Mouse (Mus musculus): Measurements from ENCODE around the gene Zfp54. TPM values are rescaled to one million over a fixed set of nuclear protein-coding genes. Genes with fewer than 3 reads are reported as not detected.
"Not testable (repeated sequence)": the region's sequence is repeated elsewhere in the genome, so short reads cannot be mapped to it uniquely, and the experiment has no call there.

Gene Zfp54
- polyA plus RNA-seq, 1 experiment from 2014 or later = 5.4 TPM

DNA sequence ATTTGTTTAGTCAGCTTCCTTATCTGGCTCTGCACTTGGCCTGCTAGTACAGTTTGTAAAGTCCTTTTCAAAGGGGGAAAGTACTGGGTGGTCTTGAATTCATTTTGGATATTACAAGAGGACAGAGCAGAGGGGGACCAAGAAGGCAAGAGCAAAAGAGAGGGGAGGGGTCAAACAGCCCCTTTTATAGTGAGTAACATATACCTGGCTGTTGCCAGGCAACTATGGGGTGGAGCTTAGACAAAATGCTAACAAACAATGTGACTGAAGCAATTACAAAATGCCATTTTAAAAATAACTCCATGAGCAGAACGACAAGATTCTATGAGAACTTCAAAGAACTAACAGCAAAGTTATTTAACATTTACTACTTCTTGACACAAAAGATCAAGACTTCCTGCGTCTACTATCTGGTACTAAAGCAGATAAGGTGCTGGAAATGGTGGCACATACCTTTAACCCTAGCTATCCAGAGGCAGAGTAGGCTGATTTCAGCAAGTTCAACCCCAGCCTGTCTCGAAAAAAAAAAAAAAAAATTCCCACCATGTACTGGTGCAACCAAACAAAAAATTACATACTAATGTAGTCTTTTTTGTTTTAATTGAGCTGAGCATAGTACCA, 49.1 kb downstream of the Zfp54 start:
- Histone ChIP-seq H3K4me2 (ENCODE audit: low read length) (no peak overlapping the region), H3K9ac (replicated peaks; ENCODE audit: low read length) (no peak overlapping the region), H3K27me3 (ENCODE audit: control insufficient read depth, insufficient read depth, low read length) (no peaks in the 10 kb centered on the region), H3K9me3 (ENCODE audit: control insufficient read depth, low read length) (no peaks in the 10 kb centered on the region), H3K36me3 (ENCODE audit: control insufficient read depth, insufficient read depth, low read length) (no peaks in the 10 kb centered on the region), H3K27ac (replicated peaks; ENCODE audit: low read depth, low read length) (no peak overlapping the region), H3K4me1 (ENCODE audit: control insufficient read depth, insufficient read depth, low read length) (no peaks in the 10 kb centered on the region), H3K4me3 (replicated peaks; ENCODE audit: low read depth, low read length) (no peak overlapping the region)
- ATAC-seq (ENCODE audit: low FRiP score, low TSS enrichment) (no peak), DNase-seq (no peak)
- WGBS = 77% methylated on average over 3 of the region's 3 CpGs

DNA sequence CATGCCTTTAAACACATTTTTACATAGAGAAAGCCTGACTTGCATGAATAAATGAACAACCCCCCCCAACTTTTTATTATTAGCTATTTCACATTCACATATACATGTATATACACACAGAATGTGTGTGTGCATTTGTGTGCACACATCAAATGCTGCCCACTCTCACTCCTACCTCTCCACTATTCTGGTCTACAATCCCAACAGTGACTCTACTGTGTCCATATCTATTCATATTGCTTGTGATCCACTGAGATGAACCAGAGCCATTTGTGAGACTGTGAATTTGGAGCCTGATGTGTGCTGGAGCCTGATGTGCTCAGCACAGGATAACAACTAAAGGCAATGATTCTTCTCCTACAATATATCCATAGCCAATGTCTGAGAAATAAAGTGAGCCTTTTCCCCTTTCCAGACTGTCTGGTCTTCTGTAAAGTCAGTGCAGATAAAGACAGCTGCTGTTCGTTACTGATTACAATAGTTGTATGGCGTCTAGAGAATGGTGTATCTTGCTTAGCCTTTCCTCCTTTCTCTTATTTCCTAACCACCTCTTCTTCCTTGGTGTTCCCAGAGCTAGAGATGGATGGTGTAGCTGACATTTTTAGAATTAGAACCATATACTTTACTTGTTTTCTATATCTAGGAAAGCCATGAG, 49.8 kb downstream of the Zfp54 start:
- no peak overlapping the region for H3K4me2 ChIP-seq (ENCODE audit: low read length)
- no peak for ATAC-seq (ENCODE audit: low FRiP score, low TSS enrichment)
- no peak for DNase-seq
- H3K9me3 ChIP-seq (ENCODE audit: control insufficient read depth, low read length) = no peaks in the 10 kb centered on the region
- H3K9ac ChIP-seq (replicated peaks; ENCODE audit: low read length) = no peak overlapping the region
- no peaks in the 10 kb centered on the region for H3K36me3 ChIP-seq (ENCODE audit: control insufficient read depth, insufficient read depth, low read length)
- H3K4me1 ChIP-seq (ENCODE audit: control insufficient read depth, insufficient read depth, low read length) = no peaks in the 10 kb centered on the region
- H3K4me3 ChIP-seq (replicated peaks; ENCODE audit: low read depth, low read length) = no peak overlapping the region
- WGBS = 81% methylated on average over 2 of the region's 2 CpGs
- no peaks in the 10 kb centered on the region for H3K27me3 ChIP-seq (ENCODE audit: control insufficient read depth, insufficient read depth, low read length)
- no peak overlapping the region for H3K27ac ChIP-seq (replicated peaks; ENCODE audit: low read depth, low read length)

DNA sequence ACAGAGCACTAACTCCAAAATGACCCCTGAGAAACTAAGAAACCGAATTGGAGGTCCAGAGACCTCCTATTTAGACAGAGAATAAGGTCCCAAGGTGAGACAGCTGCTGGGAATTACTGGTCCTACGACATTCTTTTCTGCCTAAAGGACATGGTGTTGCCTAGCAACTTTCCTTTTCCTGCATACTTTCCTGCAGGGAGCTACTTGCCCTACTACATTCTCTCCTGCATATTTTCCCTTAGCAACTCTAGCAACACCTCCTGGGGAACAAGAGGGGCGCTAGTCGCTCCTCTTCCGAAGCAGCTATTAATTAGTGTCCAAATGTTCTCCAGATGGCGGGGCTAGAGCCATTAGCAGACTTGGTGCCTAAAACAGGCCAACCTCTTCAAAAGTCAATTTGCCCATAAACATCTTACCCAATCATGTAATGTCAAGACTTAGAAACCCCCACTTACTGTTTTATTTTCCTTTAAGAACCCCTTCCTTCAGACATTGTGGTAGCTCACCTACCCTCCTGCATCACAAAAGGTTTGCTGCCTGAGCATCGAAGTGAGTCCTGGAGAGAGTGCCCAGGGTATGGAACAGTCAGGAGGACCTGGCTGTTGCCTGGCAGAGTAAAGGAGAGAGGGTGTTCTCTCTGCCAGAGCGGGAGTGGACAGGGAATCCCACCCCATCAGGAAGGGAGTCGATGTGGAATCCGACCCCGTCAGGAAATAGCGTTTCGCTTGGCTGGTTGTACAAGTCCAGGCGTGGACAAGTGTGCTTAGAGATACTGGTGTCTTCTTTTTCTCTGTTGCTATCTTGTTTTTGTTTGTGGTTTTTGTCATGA, 50.5 kb downstream of the Zfp54 start:
- Histone ChIP-seq H3K27me3 (ENCODE audit: control insufficient read depth, insufficient read depth, low read length) (no peaks in the 10 kb centered on the region), H3K36me3 (ENCODE audit: control insufficient read depth, insufficient read depth, low read length) (no peaks in the 10 kb centered on the region), H3K4me2 (ENCODE audit: low read length) (no peak overlapping the region), H3K4me1 (ENCODE audit: control insufficient read depth, insufficient read depth, low read length) (no peaks in the 10 kb centered on the region), H3K4me3 (replicated peaks; ENCODE audit: low read depth, low read length) (no peak overlapping the region), H3K9ac (replicated peaks; ENCODE audit: low read length) (no peak overlapping the region), H3K9me3 (ENCODE audit: control insufficient read depth, low read length) (no peaks in the 10 kb centered on the region), H3K27ac (replicated peaks; ENCODE audit: low read depth, low read length) (no peak overlapping the region)
- DNase-seq (peak; percentile 5), ATAC-seq (ENCODE audit: low FRiP score, low TSS enrichment) (no peak)
- 29% methylated on average over 14 of the region's 14 CpGs for WGBS

DNA sequence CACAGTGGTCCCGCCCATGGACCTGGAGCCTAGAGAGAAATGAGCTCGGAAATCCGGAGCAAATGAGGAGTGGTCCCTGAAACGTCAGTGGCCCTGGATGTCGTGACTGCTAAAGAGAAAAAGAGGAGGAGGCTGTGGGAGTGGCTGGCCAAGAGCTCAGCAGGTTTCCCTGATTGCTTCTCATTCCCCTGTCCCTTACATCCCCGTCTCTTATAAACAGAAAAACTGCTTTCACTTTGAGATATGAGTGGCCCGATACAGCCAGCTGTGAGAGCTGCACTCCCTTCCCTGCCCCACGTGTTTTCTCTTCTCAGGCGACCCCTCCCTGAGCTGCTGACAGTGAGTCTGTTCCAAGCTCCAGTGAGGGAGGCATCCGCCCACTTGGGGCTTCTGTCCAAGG, 51.7 kb downstream of the Zfp54 start:
- not testable (repeated sequence) for ATAC-seq (ENCODE audit: low FRiP score, low TSS enrichment); H3K4me3 ChIP-seq (replicated peaks; ENCODE audit: low read depth, low read length); H3K27ac ChIP-seq (replicated peaks; ENCODE audit: low read depth, low read length); H3K36me3 ChIP-seq (ENCODE audit: control insufficient read depth, insufficient read depth, low read length); H3K9me3 ChIP-seq (ENCODE audit: control insufficient read depth, low read length); H3K4me1 ChIP-seq (ENCODE audit: control insufficient read depth, insufficient read depth, low read length); H3K9ac ChIP-seq (replicated peaks; ENCODE audit: low read length); DNase-seq; H3K27me3 ChIP-seq (ENCODE audit: control insufficient read depth, insufficient read depth, low read length); H3K4me2 ChIP-seq (ENCODE audit: low read length)
- WGBS = 28% methylated on average over 8 of the region's 10 CpGs

DNA sequence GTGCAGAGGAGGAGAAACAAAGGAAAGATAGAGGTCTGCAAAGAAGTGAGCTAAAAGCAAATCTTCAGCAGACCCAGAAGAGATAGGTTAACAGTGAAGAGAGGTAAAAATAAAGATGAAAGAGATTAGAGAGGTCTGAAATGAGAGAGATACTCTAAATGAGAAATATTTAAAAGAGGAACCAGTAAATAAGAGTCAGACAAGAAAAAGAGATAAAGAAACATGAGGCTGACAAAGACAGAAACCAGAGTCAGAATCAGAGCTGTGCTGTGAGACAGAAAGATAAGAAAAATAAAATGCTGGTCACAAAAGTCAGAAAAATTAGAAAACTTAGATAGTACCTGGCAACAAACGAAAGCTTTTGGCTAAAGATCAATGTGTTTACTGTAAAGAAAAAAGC, 52.3 kb downstream of the Zfp54 start:
- not testable (repeated sequence) for H3K9me3 ChIP-seq (ENCODE audit: control insufficient read depth, low read length); DNase-seq; H3K36me3 ChIP-seq (ENCODE audit: control insufficient read depth, insufficient read depth, low read length); ATAC-seq (ENCODE audit: low FRiP score, low TSS enrichment); H3K4me2 ChIP-seq (ENCODE audit: low read length); H3K27me3 ChIP-seq (ENCODE audit: control insufficient read depth, insufficient read depth, low read length); H3K27ac ChIP-seq (replicated peaks; ENCODE audit: low read depth, low read length); H3K9ac ChIP-seq (replicated peaks; ENCODE audit: low read length); H3K4me3 ChIP-seq (replicated peaks; ENCODE audit: low read depth, low read length); H3K4me1 ChIP-seq (ENCODE audit: control insufficient read depth, insufficient read depth, low read length)
- 100% methylated on average over 1 of the region's 1 CpGs for whole genome bisulfite sequencing

DNA sequence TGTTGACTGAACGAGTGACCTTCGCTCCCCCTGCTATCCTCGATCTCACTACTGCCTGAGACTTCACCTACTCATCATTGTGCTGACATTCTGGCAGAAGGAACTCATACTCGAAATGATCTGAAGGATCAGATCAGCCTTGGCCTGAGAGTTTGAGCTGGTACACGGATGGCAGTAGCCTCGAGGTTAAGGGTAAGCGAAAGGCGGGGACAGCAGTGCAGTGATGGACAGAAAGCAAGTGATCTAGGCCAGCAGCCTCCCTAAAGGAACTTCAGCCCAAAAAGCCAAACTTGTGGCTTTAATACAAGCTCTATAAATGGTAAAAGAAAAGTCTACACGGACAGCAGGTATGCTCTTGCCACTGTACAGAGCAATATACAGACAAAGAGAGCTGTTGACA, 53.3 kb downstream of the Zfp54 start:
- not testable (repeated sequence) for DNase-seq; H3K36me3 ChIP-seq (ENCODE audit: control insufficient read depth, insufficient read depth, low read length); H3K9ac ChIP-seq (replicated peaks; ENCODE audit: low read length); ATAC-seq (ENCODE audit: low FRiP score, low TSS enrichment); H3K27me3 ChIP-seq (ENCODE audit: control insufficient read depth, insufficient read depth, low read length); H3K4me2 ChIP-seq (ENCODE audit: low read length); H3K9me3 ChIP-seq (ENCODE audit: control insufficient read depth, low read length); H3K4me1 ChIP-seq (ENCODE audit: control insufficient read depth, insufficient read depth, low read length); H3K27ac ChIP-seq (replicated peaks; ENCODE audit: low read depth, low read length); H3K4me3 ChIP-seq (replicated peaks; ENCODE audit: low read depth, low read length)
- WGBS = 93% methylated on average over 4 of the region's 9 CpGs

DNA sequence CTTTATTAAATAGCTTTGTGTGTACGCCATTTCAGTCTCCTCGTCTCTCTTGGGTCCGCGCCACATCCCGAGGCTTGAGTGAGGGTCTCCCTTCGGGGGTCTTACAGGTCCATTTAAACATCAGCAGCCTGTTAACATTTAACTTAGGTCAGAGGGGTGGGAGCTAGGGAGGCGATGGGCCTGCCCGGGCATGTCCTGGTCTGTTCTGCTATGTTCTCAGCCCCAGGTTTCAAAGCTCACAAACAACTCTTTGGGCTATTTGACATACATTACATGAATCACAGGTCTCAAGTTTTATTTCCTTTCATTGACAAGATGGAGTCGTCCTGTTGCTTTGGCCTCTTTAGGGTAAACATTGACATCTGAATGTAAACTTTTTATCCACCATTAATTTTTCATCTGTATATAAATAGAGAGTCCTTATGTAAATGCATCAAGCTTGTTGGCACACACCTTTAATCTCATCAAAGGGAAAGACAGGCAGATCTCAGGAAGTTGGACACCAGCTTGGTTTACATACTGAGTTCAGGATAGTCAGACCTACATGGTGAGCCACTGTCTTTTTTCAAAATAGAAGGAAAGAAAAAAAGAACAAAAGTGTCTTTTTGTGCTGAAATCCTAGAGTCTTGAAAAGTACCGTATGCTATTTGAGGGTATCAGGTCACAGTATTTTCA, 55.2 kb downstream of the Zfp54 start:
- not testable (repeated sequence) for H3K9ac ChIP-seq (replicated peaks; ENCODE audit: low read length); ATAC-seq (ENCODE audit: low FRiP score, low TSS enrichment); H3K4me1 ChIP-seq (ENCODE audit: control insufficient read depth, insufficient read depth, low read length); H3K27ac ChIP-seq (replicated peaks; ENCODE audit: low read depth, low read length); H3K9me3 ChIP-seq (ENCODE audit: control insufficient read depth, low read length); H3K4me2 ChIP-seq (ENCODE audit: low read length); H3K36me3 ChIP-seq (ENCODE audit: control insufficient read depth, insufficient read depth, low read length); H3K27me3 ChIP-seq (ENCODE audit: control insufficient read depth, insufficient read depth, low read length); H3K4me3 ChIP-seq (replicated peaks; ENCODE audit: low read depth, low read length); DNase-seq
- WGBS = 90% methylated on average over 9 of the region's 10 CpGs
